Mouse (Mus musculus): ENCODE data around the gene Ydjc.

DNA sequence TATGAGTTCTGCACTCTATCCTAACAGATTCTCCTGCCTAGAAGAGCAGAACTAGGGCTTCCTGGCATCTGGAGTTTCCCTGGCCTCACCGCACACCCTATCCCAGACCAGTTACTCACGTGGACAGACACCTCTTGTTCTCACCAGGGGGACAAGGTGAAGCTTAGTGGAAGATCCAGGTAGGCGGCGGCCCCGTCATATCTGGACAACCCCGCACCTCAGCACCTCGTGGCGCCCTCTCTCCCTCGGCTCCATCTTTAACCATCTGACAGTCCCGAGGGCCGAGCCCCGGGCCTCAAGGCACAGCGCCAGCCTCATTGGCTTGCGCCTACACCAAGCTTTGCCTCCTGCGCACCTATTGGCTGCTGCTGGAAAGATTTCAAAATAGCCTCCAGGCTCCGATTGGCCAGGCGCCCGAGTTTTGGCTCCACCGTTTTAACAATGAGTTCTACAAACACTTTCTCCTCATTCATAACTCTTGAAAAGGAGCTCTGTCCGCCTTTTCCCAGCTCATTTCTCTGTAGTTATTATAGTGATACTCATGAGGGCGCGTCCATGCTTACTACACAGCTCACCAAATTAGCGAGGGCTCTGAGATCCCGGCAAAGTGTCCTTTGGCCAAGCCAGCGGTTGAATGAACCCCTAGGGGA lies 19.4 kb upstream of the Ydjc start, which contains the start of gene 2610318N02Rik:
- TF ChIP-seq CTCF (IDR thresholded peaks at IDR 0.05; ENCODE audit: low read depth, low read length) (no peak), TAL1 (conservative IDR thresholded peaks at IDR 0.05; ENCODE audit: low read depth, low read length) (no peak), GATA2 (IDR thresholded peaks at IDR 0.05; ENCODE audit: borderline replicate concordance, low read depth, low read length) (no peak), GATA1 (IDR thresholded peaks at IDR 0.05; ENCODE audit: borderline replicate concordance, low read length) (no peak)

All from G1E (cell line).